Mouse (Mus musculus) testis, adult 2 months (tissue): ENCODE data around the gene Pkd1l2.

Experiments used
- CTCF ChIP-seq: fragments of 200-500 bp; IDR thresholded peaks from 2 replicates; pipeline ENCODE4 v1.5.1; 2012; ENCODE audit warnings: low read depth, mild to moderate bottlenecking, inconsistent platforms, low read length, moderate library complexity; ENCODE audit not compliant: control insufficient read depth, insufficient read depth, insufficient replicate concordance
- POLR2A ChIP-seq: fragments of 200-500 bp; IDR thresholded peaks from 2 replicates; pipeline ENCODE4 v1.6.1; 2012; ENCODE audit warnings: low read depth, mild to moderate bottlenecking, inconsistent platforms, low read length, moderate library complexity; ENCODE audit not compliant: control insufficient read depth

- no peak for TF ChIP-seq POLR2A
- 0 out of 2 replicates have a peak, but pooled peaks have one; percentile 7 for TF ChIP-seq CTCF
Measured at GRCm38 (mm10) chr8:116980117-116980516, 102.1 kb downstream of the Pkd1l2 start.
